Comparison of ENCODE assay signal across 8 mouse cellular contexts in the genomic region with DNA sequence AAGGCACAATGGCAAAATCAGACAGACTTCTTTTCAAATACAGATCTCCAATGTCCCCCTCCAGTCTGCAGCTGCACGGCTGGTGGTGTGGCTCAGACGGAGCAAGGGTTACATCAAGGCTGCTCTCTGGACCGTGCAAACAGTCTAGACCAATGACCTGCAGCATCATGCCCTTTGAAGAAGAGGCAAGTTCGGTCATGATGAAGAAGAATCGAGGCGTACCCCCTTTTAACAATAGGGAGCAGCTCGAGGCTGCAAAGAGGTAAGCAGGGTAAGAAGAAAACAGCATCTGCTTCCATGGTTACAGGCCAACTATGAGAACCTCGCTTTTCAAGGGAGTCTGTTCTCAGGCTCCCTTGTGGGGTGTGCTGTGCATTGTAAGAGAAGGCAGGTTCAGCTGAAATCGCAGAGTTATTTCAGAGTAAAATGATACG.
DNase-seq lines count a peak whose midpoint lies in the region; ATAC-seq and TF ChIP-seq lines count a peak whose summit lies in the region.

No protein-coding gene starts in this region.

- WGBS in embryonic facial prominence, embryonic 10.5 days = 8% methylated on average over 10 of the region's 10 CpGs
- 4% methylated on average over 10 of the region's 10 CpGs for WGBS in hindbrain, embryonic 12.5 days
- WGBS in neural tube, embryonic 11.5 days = 4% methylated on average over 10 of the region's 10 CpGs

- intact Hi-C loops in gastrocnemius, adult 2 months (cut with DNase I) = loop anchor here (1.0 to 10.0 kb wide), 3 partner anchors 80 to 173 kb away; no protein-coding TSS in a partner anchor
- intact Hi-C loops in gastrocnemius, postnatal 14 days (cut with DNase I; ENCODE audit: low total_unique reads) = no loop called here

- H3K4me2 ChIP-seq in hindbrain, embryonic 12.5 days (replicated peaks) = peak overlapping the region; percentile 52
- H3K4me2 ChIP-seq in neural tube, embryonic 11.5 days (ENCODE audit: low read depth) = peak overlapping the region; percentile 55

- peak; percentile 39 for DNase-seq in gastrocnemius, adult 2 months
- no peak for DNase-seq in gastrocnemius, postnatal 14 days
- DNase-seq in embryonic facial prominence, embryonic 10.5 days (ENCODE audit: low spot score) = peak; percentile 69
- DNase-seq in left cerebral cortex, adult 8-10 months (ENCODE audit: low spot score in 2 of 2) = peak; percentile 42 to 60
- DNase-seq in neural tube, embryonic 11.5 days (ENCODE audit: low spot score) = peak; percentile 83
- no peak for DNase-seq in thymus, postnatal 25 days

- peak overlapping the region; percentile 86 for H3K27ac ChIP-seq in gastrocnemius, adult 2 months
- H3K27ac ChIP-seq in embryonic facial prominence, embryonic 10.5 days (replicated peaks) = peak overlapping the region; percentile 83
- peak overlapping the region; percentile 98 for H3K27ac ChIP-seq in hindbrain, embryonic 12.5 days
- H3K27ac ChIP-seq in neural tube, embryonic 11.5 days (ENCODE audit: low read depth, low read length) = peak overlapping the region; percentile 89

- no peaks in the 10 kb centered on the region for H3K36me3 ChIP-seq in embryonic facial prominence, embryonic 10.5 days (replicated peaks)
- no peaks in the 10 kb centered on the region for H3K36me3 ChIP-seq in hindbrain, embryonic 12.5 days
- no peaks in the 10 kb centered on the region for H3K36me3 ChIP-seq in neural tube, embryonic 11.5 days (ENCODE audit: control insufficient read depth, insufficient read depth, low read length)

- ATAC-seq in hindbrain, embryonic 12.5 days (ENCODE audit: low FRiP score) = peak; percentile 96
- ATAC-seq in neural tube, embryonic 11.5 days (ENCODE audit: insufficient read depth, low FRiP score, low TSS enrichment) = peak; percentile 94
- no peak for ATAC-seq in CD4-positive, CD25-positive, alpha-beta regulatory T cell, adult 4 months

- no peaks in the 10 kb centered on the region for H3K9me3 ChIP-seq in embryonic facial prominence, embryonic 10.5 days
- no peaks in the 10 kb centered on the region for H3K9me3 ChIP-seq in hindbrain, embryonic 12.5 days (replicated peaks)
- no peaks in the 10 kb centered on the region for H3K9me3 ChIP-seq in neural tube, embryonic 11.5 days (ENCODE audit: control insufficient read depth, low read length)

- H3K4me3 ChIP-seq in gastrocnemius, adult 2 months = peak overlapping the region; percentile 74
- peak overlapping the region; percentile 41 for H3K4me3 ChIP-seq in embryonic facial prominence, embryonic 10.5 days
- H3K4me3 ChIP-seq in hindbrain, embryonic 12.5 days = peak overlapping the region; percentile 40
- H3K4me3 ChIP-seq in neural tube, embryonic 11.5 days (ENCODE audit: low read depth, low read length) = peak overlapping the region; percentile 37

- no peak for TF ChIP-seq CTCF in gastrocnemius, adult 2 months (IDR thresholded peaks at IDR 0.05)

- peak overlapping the region; percentile 72 for H3K9ac ChIP-seq in hindbrain, embryonic 12.5 days
- H3K9ac ChIP-seq in neural tube, embryonic 11.5 days (ENCODE audit: low read length) = peak overlapping the region; percentile 69

- H3K27me3 ChIP-seq in embryonic facial prominence, embryonic 10.5 days (replicated peaks; ENCODE audit: low read depth, poor library complexity, severe bottlenecking) = no peaks in the 10 kb centered on the region
- no peaks in the 10 kb centered on the region for H3K27me3 ChIP-seq in hindbrain, embryonic 12.5 days
- H3K27me3 ChIP-seq in neural tube, embryonic 11.5 days (ENCODE audit: control insufficient read depth, insufficient read depth, low read length) = no peaks in the 10 kb centered on the region

- peaks cover 55% of the 10 kb centered on the region for H3K4me1 ChIP-seq in embryonic facial prominence, embryonic 10.5 days
- H3K4me1 ChIP-seq in hindbrain, embryonic 12.5 days = peaks cover 16% of the 10 kb centered on the region
- peaks cover 7% of the 10 kb centered on the region; the same call in 1 of the 2 replicates for H3K4me1 ChIP-seq in neural tube, embryonic 11.5 days (ENCODE audit: control insufficient read depth, insufficient read depth, low read length)

Comparison
In these comparisons a context has a peak if more than half of its experiments do, and no peak if none do; other contexts are left out.
1. DNase-seq: peak in gastrocnemius, adult 2 months (single experiment), embryonic facial prominence, embryonic 10.5 days (single experiment), left cerebral cortex, adult 8-10 months (2 of 2) and neural tube, embryonic 11.5 days (single experiment); none in gastrocnemius, postnatal 14 days (single experiment) and thymus, postnatal 25 days (single experiment).
2. Peak in every context shown above with its lines, with median percentiles within 50 percentile points of each other: H3K27ac ChIP-seq and H3K4me3 ChIP-seq.